Mouse (Mus musculus) kidney, adult 2 months (tissue): ENCODE data around the gene Kbtbd12. TPM values are rescaled to one million over a fixed set of nuclear protein-coding genes. Genes with fewer than 3 reads are reported as not detected.

Source experiments
- DNase-seq: peaks from one replicate; pipeline ENCODE4 v3.0.0; 2021
- H3K27ac ChIP-seq: fragments of 200-500 bp; 2 replicates; pipeline ENCODE4 v1.5.1; 2012; ENCODE audit warnings: low read depth, low read length, control low read depth, inconsistent platforms; ENCODE audit not compliant: insufficient read depth
- H3K27me3 ChIP-seq: fragments of 200-500 bp; replicated peaks from 2 replicates; pipeline ENCODE4 v1.6.1; 2012; ENCODE audit warnings: mild to moderate bottlenecking, moderate library complexity, low read length, inconsistent platforms; ENCODE audit not compliant: control insufficient read depth, insufficient read depth
- H3K36me3 ChIP-seq: fragments of 200-500 bp; 2 replicates; pipeline ENCODE4 v1.6.1; 2012; ENCODE audit warnings: mild to moderate bottlenecking, moderate library complexity, low read length, inconsistent platforms; ENCODE audit not compliant: control insufficient read depth, insufficient read depth
- H3K4me1 ChIP-seq: fragments of 200-500 bp; 2 replicates; pipeline ENCODE4 v1.6.1; 2011; ENCODE audit warnings: low read length; ENCODE audit not compliant: control insufficient read depth, insufficient read depth
- H3K4me3 ChIP-seq: fragments of 200-500 bp; 2 replicates; pipeline ENCODE4 v1.5.1; 2011; ENCODE audit warnings: mild to moderate bottlenecking, low read depth, low read length, control low read depth; ENCODE audit not compliant: insufficient read depth
- CTCF ChIP-seq: fragments of 200-500 bp; conservative IDR thresholded peaks from 2 replicates; pipeline ENCODE4 v1.5.1; 2011; ENCODE audit warnings: low read depth, mild to moderate bottlenecking, control low read depth, low read length, moderate library complexity, mixed read lengths; ENCODE audit not compliant: insufficient read depth, insufficient read length
- POLR2A ChIP-seq: fragments of 200-500 bp; IDR thresholded peaks from one replicate; pipeline ENCODE4 v1.6.1; 2011; ENCODE audit warnings: low read depth, low read length, control low read depth
- WGBS: fragments of 180-500 bp; shearing (Covaris S2); methylation state at CpG from one replicate; pipeline ENCODE4 v1.1.7; 2018; 5-methylcytosine and 5-hydroxymethylcytosine counted together
- polyA plus RNA-seq: library from polyadenylated mRNA; depleted of rRNA; stranded (reverse); fragments of >200 nt; gene quantifications from 2 replicates; pipeline ENCODE4 v1.2.3, GENCODE M21; 2012

The Kbtbd12 gene
- polyA plus RNA-seq, 1 experiment, result 0.44 TPM

GRCm38 (mm10) chr6:88626912-88627311, 10.8 kb downstream of the Kbtbd12 start:
- DNase-seq, result no peak
- Histone ChIP-seq H3K4me3 (peak overlapping the region; percentile 46), H3K27ac (no peak overlapping the region), H3K4me1 (no peaks in the 10 kb centered on the region), H3K36me3 (no peaks in the 10 kb centered on the region), H3K27me3 (no peaks in the 10 kb centered on the region)
- no peak for TF ChIP-seq CTCF
- TF ChIP-seq POLR2A, result no peak
- 24% methylated on average over 11 of the region's 11 CpGs for WGBS

DNA sequence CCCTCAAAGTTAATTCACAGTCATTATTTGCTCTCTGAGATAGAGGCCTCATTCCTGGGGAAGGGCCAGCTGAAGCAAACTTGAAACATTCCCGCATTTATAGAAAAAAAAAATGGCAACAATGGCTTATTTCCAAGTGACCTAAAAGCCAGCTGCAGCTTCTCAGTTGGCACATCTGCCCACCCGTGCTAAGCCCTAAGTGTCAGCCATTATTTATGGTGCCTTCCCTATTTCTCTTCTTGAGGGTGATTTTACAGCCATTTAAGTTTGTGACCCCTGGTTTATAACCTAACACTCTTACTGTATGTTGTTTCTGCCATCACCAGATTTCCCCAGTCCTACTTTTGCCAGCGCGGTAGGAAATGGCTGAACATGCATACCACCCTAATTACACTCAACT, 11.3 kb downstream of the Kbtbd12 start:
- Histone ChIP-seq H3K4me3 (no peak overlapping the region), H3K27ac (no peak overlapping the region), H3K4me1 (no peaks in the 10 kb centered on the region), H3K36me3 (no peaks in the 10 kb centered on the region), H3K27me3 (no peaks in the 10 kb centered on the region)
- 63% methylated on average over 4 of the region's 4 CpGs for WGBS
- DNase-seq, result no peak
- TF ChIP-seq POLR2A (no peak), CTCF (no peak)

GRCm38 (mm10) chr6:88621816-88622481, 15.8 kb downstream of the Kbtbd12 start:
- WGBS, result 67% methylated on average over 4 of the region's 4 CpGs
- Histone ChIP-seq H3K4me3 (no peak overlapping the region), H3K27ac (no peak overlapping the region), H3K36me3 (no peaks in the 10 kb centered on the region), H3K4me1 (no peaks in the 10 kb centered on the region), H3K27me3 (no peaks in the 10 kb centered on the region)
- DNase-seq, result no peak
- TF ChIP-seq POLR2A, result no peak
- no peak for TF ChIP-seq CTCF

- DNase-seq, result no peak
- WGBS, result 64% methylated on average over 5 of the region's 5 CpGs
- H3K27me3 ChIP-seq, result no peaks in the 10 kb centered on the region
- H3K4me3 ChIP-seq, result no peak overlapping the region
- no peak for TF ChIP-seq POLR2A
- H3K27ac ChIP-seq, result no peak overlapping the region
- no peaks in the 10 kb centered on the region for H3K4me1 ChIP-seq
- H3K36me3 ChIP-seq, result no peaks in the 10 kb centered on the region
Observed at GRCm38 (mm10) chr6:88619542-88619941, 18.2 kb downstream of the Kbtbd12 start.

DNA sequence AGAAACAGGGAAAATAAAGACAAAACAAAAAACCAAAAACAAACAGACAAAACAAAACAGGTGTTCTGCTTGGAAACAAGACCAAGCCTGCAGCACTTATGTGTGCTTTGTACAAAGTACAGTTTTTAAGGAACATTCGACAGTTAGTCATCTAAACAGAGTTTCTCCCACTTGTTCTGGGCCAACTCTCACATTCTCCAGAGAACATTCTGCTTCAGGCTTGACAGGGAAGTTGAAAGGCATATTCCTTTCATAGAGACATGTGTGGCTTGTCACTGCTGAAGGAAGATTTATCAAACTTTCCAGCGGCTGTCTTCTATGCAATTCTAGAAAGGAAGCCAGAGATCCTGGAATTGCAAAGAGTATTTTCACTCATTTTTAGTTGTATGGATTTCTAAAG, 22.4 kb downstream of the Kbtbd12 start:
- Histone ChIP-seq H3K4me3 (no peak overlapping the region), H3K27ac (no peak overlapping the region), H3K4me1 (no peaks in the 10 kb centered on the region), H3K27me3 (no peaks in the 10 kb centered on the region), H3K36me3 (no peaks in the 10 kb centered on the region)
- WGBS, result 63% methylated on average over 2 of the region's 2 CpGs
- no peak for DNase-seq
- TF ChIP-seq POLR2A, result no peak
- no peak for TF ChIP-seq CTCF

GRCm38 (mm10) chr6:88606417-88606816, 31.3 kb downstream of the Kbtbd12 start:
- no peak overlapping the region for H3K27ac ChIP-seq
- no peak for DNase-seq
- no peaks in the 10 kb centered on the region for H3K36me3 ChIP-seq
- H3K27me3 ChIP-seq, result no peaks in the 10 kb centered on the region
- WGBS, result 68% methylated on average over 2 of the region's 2 CpGs
- H3K4me1 ChIP-seq, result no peaks in the 10 kb centered on the region
- TF ChIP-seq POLR2A, result no peak
- TF ChIP-seq CTCF, result no peak
- H3K4me3 ChIP-seq, result no peak overlapping the region

- Histone ChIP-seq H3K27ac (no peak overlapping the region), H3K4me1 (no peaks in the 10 kb centered on the region), H3K36me3 (no peaks in the 10 kb centered on the region), H3K27me3 (no peaks in the 10 kb centered on the region), H3K4me3 (no peak overlapping the region)
- 89% methylated on average over 2 of the region's 2 CpGs for WGBS
- TF ChIP-seq POLR2A (no peak), CTCF (no peak)
- no peak for DNase-seq
Observed at GRCm38 (mm10) chr6:88605715-88606114, 32.0 kb downstream of the Kbtbd12 start.
